Mouse (Mus musculus) small intestine, adult 2 months (tissue): Measurements from ENCODE around the gene Mipol1.

Experiments
- CTCF ChIP-seq: fragments of 200-500 bp; IDR thresholded peaks from 2 replicates; pipeline ENCODE4 v1.5.1; 2012; ENCODE audit warnings: low read depth, mild to moderate bottlenecking, control low read depth, inconsistent platforms, low read length, moderate library complexity, mixed read lengths; ENCODE audit not compliant: insufficient replicate concordance, insufficient read length; ENCODE audit errors: extremely low read depth
- POLR2A ChIP-seq: fragments of 200-500 bp; IDR thresholded peaks from 2 replicates; pipeline ENCODE4 v1.6.1; 2012; ENCODE audit warnings: low read depth, mild to moderate bottlenecking, control low read depth, inconsistent platforms, low read length, moderate library complexity

DNA sequence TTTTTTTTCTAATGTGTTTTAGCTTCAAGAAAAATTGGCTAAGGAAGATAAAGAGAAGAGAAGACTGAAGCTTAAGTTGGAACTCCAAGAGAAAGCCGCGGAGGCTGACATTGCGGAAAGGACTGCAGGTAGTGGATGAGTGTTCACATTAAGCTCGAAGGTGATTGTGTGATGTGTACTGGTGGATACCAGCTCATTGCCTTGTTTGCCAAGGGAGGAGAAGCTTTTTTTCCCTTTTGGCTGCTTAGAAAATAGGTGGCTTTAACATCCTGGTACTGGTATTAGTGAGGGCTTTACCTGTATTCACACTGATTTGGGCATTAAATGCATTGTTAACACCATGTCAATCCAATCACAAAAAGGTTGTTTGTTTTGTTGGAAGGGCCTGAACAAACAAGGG, 77.1 kb downstream of the Mipol1 start:
- TF ChIP-seq CTCF: no peak
- no peak for TF ChIP-seq POLR2A
